Mouse (Mus musculus): Measurements from ENCODE around the gene Fam160a1.

- TF ChIP-seq CTCF (IDR thresholded peaks at IDR 0.05) (no peak), EP300 (IDR thresholded peaks at IDR 0.05; ENCODE audit: insufficient read depth, low read depth, low read length) (no peak), POLR2A (IDR thresholded peaks at IDR 0.05; ENCODE audit: insufficient read depth, low read depth, low read length) (no peak)
Measured at GRCm38 (mm10) chr3:85820839-85821548, 3.9 kb upstream of the Fam160a1 start.
